Comparison of ENCODE assay signal across 9 mouse cellular contexts in genomic region chr5:144998491-144998890, GRCm38 (mm10). TPM values are rescaled to one million over a fixed set of nuclear protein-coding genes. Genes with fewer than 3 reads are reported as not detected.
A peak's percentile ranks its signal among the peaks of the same experiment; 100 is the strongest.
DNase-seq lines count a peak whose midpoint lies in the region; TF ChIP-seq lines count a peak whose summit lies in the region.
"Had no signal": no experiment of that assay in that cellular context is flagged by ENCODE, and none has a peak within 500 bp of the region (broad histone marks: within the 10 kb centered on the region; RNA-seq: fewer than 3 reads in every experiment).

No protein-coding gene starts in this region.

- 0 out of 2 replicates have a peak, but pooled peaks have one; percentile 17 for TF ChIP-seq CTCF in lung, adult 2 months (IDR thresholded peaks at IDR 0.05; ENCODE audit: insufficient read depth, low read length)
- peak; percentile 61; the same call in 1 of the 2 replicates for TF ChIP-seq CTCF in small intestine, adult 2 months (IDR thresholded peaks at IDR 0.05; ENCODE audit: extremely low read depth, insufficient read length, insufficient replicate concordance, low read depth, low read length)

- no peak overlapping the region for H3K4me3 ChIP-seq in lung, adult 2 months (replicated peaks; ENCODE audit: extremely low read depth, low read depth, low read length)
- no peak overlapping the region for H3K4me3 ChIP-seq in small intestine, adult 2 months (ENCODE audit: low read depth, low read length)

- no peaks in the 10 kb centered on the region for H3K36me3 ChIP-seq in small intestine, adult 2 months (ENCODE audit: control insufficient read depth, insufficient read depth, low read length)

- no peak overlapping the region for H3K27ac ChIP-seq in small intestine, adult 2 months (ENCODE audit: insufficient read depth, low read depth, low read length)

- 50% methylated on average over 2 of the region's 2 CpGs for WGBS in lung, adult 2 months
- WGBS in small intestine, adult 2 months, result 61% methylated on average over 2 of the region's 2 CpGs

- H3K27me3 ChIP-seq in small intestine, adult 2 months (ENCODE audit: control insufficient read depth, insufficient read depth, low read length), result no peaks in the 10 kb centered on the region

- no peaks in the 10 kb centered on the region for H3K4me1 ChIP-seq in lung, adult 2 months (ENCODE audit: control insufficient read depth, insufficient read depth, low read length)
- no peaks in the 10 kb centered on the region for H3K4me1 ChIP-seq in small intestine, adult 2 months (ENCODE audit: control insufficient read depth, insufficient read depth, insufficient read length, low read length)

- DNase-seq in lung, adult 2 months, result no peak
- DNase-seq in lung, postnatal 14 days, result no peak
- peak; percentile 66 for DNase-seq in NIH3T3 (ENCODE audit: low read depth)
- peak; percentile 52 for DNase-seq in embryo, embryonic 10.5 days (ENCODE audit: low spot score)
- DNase-seq in kidney, postnatal 10 days, result no peak
- no peak for DNase-seq in adrenal gland, postnatal 4 days (ENCODE audit: low spot score in 2 of 2)

- TF ChIP-seq POLR2A in lung, adult 2 months (IDR thresholded peaks at IDR 0.05; ENCODE audit: borderline replicate concordance, extremely low read depth, low read depth, low read length), result no peak
- TF ChIP-seq POLR2A in small intestine, adult 2 months (IDR thresholded peaks at IDR 0.05; ENCODE audit: low read depth, low read length), result no peak

RNA-seq across cellular contexts. Expression of gene Smurf1, which starts 32.8 kb away (rescaled TPM):
- polyA plus RNA-seq in lung, adult 2 months (2012; rRNA removed), result 33.5 and 34.1 TPM in 2 replicates
- polyA plus RNA-seq in small intestine, adult 2 months (2012; rRNA removed), result 12.0 and 19.5 TPM in 2 replicates
- 10 to 100 TPM; 24.7 to 28.4 TPM for total RNA-seq in adrenal gland, postnatal 4 days (2021)

RNA-seq across cellular contexts. Expression of gene Gm4871, which starts 34.1 kb away (rescaled TPM):
- not detected in 2 replicates for polyA plus RNA-seq in lung, adult 2 months (2012; rRNA removed)
- polyA plus RNA-seq in small intestine, adult 2 months (2012; rRNA removed), result not detected in 2 replicates
- not detected for total RNA-seq in adrenal gland, postnatal 4 days (2021)
- polyA plus RNA-seq: gonadal fat pad, adult 2 months; lung, embryonic 16.5 days had no signal

RNA-seq across cellular contexts. Expression of gene 1700018F24Rik, which starts 44.3 kb away (rescaled TPM):
- not detected in 2 replicates for polyA plus RNA-seq in lung, adult 2 months (2012; rRNA removed)
- polyA plus RNA-seq in small intestine, adult 2 months (2012; rRNA removed), result not detected in 2 replicates
- not detected for total RNA-seq in adrenal gland, postnatal 4 days (2021)
- polyA plus RNA-seq: gonadal fat pad, adult 2 months had no signal

Comparison
In these comparisons a context has a peak if more than half of its experiments do, and no peak if none do; other contexts are left out.
1. DNase-seq: peak in NIH3T3 (single experiment) and embryo, embryonic 10.5 days (single experiment); none in lung, adult 2 months (single experiment), lung, postnatal 14 days (single experiment), kidney, postnatal 10 days (single experiment) and adrenal gland, postnatal 4 days (0 of 2).